Mouse (Mus musculus) intestine, embryonic 15.5 days (tissue): ENCODE measurements around the gene Rab11fip4. TPM values are rescaled to one million over a fixed set of nuclear protein-coding genes. Genes with fewer than 3 reads are reported as not detected.
A peak's percentile ranks its signal among the peaks of the same experiment; 100 is the strongest.

ENCODE experiments used
- ATAC-seq: fragments of 200-750 bp; cut with Nextera tagmentation; 2 replicates; pipeline ENCODE4 v1.8.0; 2017; ENCODE audit warnings: moderate TSS enrichment, moderate library complexity
- H3K27ac ChIP-seq: fragments of 300-500 bp; sonication (generic); 2 replicates; pipeline ENCODE4 v1.5.1; 2015; ENCODE audit warnings: mild to moderate bottlenecking, inconsistent platforms
- H3K27me3 ChIP-seq: fragments of 300-500 bp; sonication (generic); replicated peaks from 2 replicates; pipeline ENCODE4 v1.6.1; 2015; ENCODE audit warnings: inconsistent platforms
- H3K36me3 ChIP-seq: fragments of 300-500 bp; sonication (generic); 2 replicates; pipeline ENCODE4 v1.6.1; 2015; ENCODE audit warnings: inconsistent platforms
- H3K4me1 ChIP-seq: fragments of 300-500 bp; sonication (generic); replicated peaks from 2 replicates; pipeline ENCODE4 v1.6.1; 2015; ENCODE audit warnings: inconsistent platforms
- H3K4me2 ChIP-seq: fragments of 300-500 bp; sonication (generic); replicated peaks from 2 replicates; pipeline ENCODE4 v1.6.1; 2015; ENCODE audit warnings: mild to moderate bottlenecking, inconsistent platforms
- H3K4me3 ChIP-seq: fragments of 300-500 bp; sonication (generic); replicated peaks from 2 replicates; pipeline ENCODE4 v1.5.1; 2015; ENCODE audit warnings: inconsistent platforms
- H3K9ac ChIP-seq: fragments of 300-500 bp; sonication (generic); 2 replicates; pipeline ENCODE4 v1.6.1; 2015; ENCODE audit warnings: inconsistent platforms
- H3K9me3 ChIP-seq: fragments of 300-500 bp; sonication (generic); 2 replicates; pipeline ENCODE4 v1.6.1; 2016; ENCODE audit warnings: inconsistent platforms
- WGBS: fragments of 180-500 bp; shearing (Covaris S2); methylation state at CpG from one replicate; pipeline ENCODE4 v1.1.7; 2015; 5-methylcytosine and 5-hydroxymethylcytosine counted together
- microRNA counts: library from miRNA; unstranded; fragments of <30 nt; microRNA quantifications from one replicate; lab custom pipeline; 2016
- polyA plus RNA-seq: library from polyadenylated mRNA; unstranded; fragments of >200 nt; fragmentation: Nextera tagmentation; extraction: Ambion mirVana; gene quantifications from 2 replicates; pipeline ENCODE4 v1.2.1, GENCODE M21; 2015

Rab11fip4 gene
- polyA plus RNA-seq, 1 experiment from 2014 or later = 1.8 TPM

- no peak overlapping the region for H3K4me3 ChIP-seq
- H3K27me3 ChIP-seq = no peaks in the 10 kb centered on the region
- H3K9ac ChIP-seq = no peak overlapping the region
- WGBS = 86% methylated on average over 10 of the region's 10 CpGs
- no peak overlapping the region for H3K4me2 ChIP-seq
- H3K36me3 ChIP-seq = no peaks in the 10 kb centered on the region
- no peak overlapping the region for H3K27ac ChIP-seq
- peaks cover 27% of the 10 kb centered on the region for H3K4me1 ChIP-seq
- H3K9me3 ChIP-seq = no peaks in the 10 kb centered on the region
- no peak for ATAC-seq
Measured at GRCm38 (mm10) chr11:79740740-79741512, 149.9 kb downstream of the Rab11fip4 start.

GRCm38 (mm10) chr11:79746552-79747102 is 155.6 kb downstream of the Rab11fip4 start:
- WGBS = 80% methylated on average over 11 of the region's 11 CpGs
- Histone ChIP-seq H3K4me3 (no peak overlapping the region), H3K4me1 (no peaks in the 10 kb centered on the region), H3K4me2 (no peak overlapping the region), H3K27me3 (no peaks in the 10 kb centered on the region), H3K27ac (no peak overlapping the region), H3K36me3 (no peaks in the 10 kb centered on the region), H3K9ac (no peak overlapping the region), H3K9me3 (no peaks in the 10 kb centered on the region)
- peak; percentile 28; the same call in 1 of the 2 replicates for ATAC-seq

MicroRNAs encoded within 50 kb of the gene (microRNA counts, 519-probe panel; counts per million panel counts)
- microRNA mmu-miR-193 (lab: Ali Mortazavi, UCI) = 1,832 counts per million, percentile 38 among the panel's probes with 10 or more counts
- microRNA mmu-miR-365 (lab: Ali Mortazavi, UCI) = 3,539 counts per million, percentile 87 among the panel's probes with 10 or more counts

Other genes with a start within 250 kb of the Rab11fip4 start
- gene Omg, start 87.1 kb upstream of the Rab11fip4 start, polyA plus RNA-seq = 0.19 and 0.34 TPM in 2 replicates
- gene Evi2b, start 67.5 kb upstream of the Rab11fip4 start, polyA plus RNA-seq = 0.42 and 1.2 TPM in 2 replicates
- 0.40 and 0.51 TPM in 2 replicates for gene Evi2, start 60.6 kb upstream of the Rab11fip4 start, polyA plus RNA-seq
- 3.2 and 3.7 TPM in 2 replicates for gene Evi2a, start 60.6 kb upstream of the Rab11fip4 start, polyA plus RNA-seq